Mouse (Mus musculus) lung, adult 2 months (tissue): ENCODE data around the gene Olfr789.

Source experiments
- CTCF ChIP-seq: fragments of 200-500 bp; IDR thresholded peaks from 2 replicates; pipeline ENCODE4 v1.5.1; 2011; ENCODE audit warnings: mild to moderate bottlenecking, low read length, control low read depth; ENCODE audit not compliant: insufficient read depth
- POLR2A ChIP-seq: fragments of 200-500 bp; IDR thresholded peaks from 2 replicates; pipeline ENCODE4 v1.6.1; 2011; ENCODE audit warnings: low read depth, mild to moderate bottlenecking, control low read depth, low read length, borderline replicate concordance; ENCODE audit errors: extremely low read depth

DNA sequence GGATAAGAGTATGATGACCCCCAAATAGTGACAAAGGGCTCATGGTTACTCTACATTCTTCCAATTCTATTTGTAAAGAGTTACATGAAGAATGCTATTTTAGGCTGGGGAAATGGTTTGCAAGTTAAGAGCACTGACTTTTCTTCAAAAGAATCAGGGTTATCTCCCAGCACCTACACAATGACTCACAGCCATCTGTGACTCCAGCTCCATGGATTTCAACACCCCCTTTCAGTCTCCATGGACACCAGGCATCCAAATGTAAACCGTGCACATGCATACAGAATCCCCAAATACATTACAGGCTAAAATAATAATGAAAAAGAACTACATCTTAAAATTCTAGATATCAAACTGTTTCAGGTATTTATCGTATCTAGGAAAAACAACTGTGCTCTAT lies 5.5 kb downstream of the Olfr789 start:
- TF ChIP-seq CTCF = no peak
- no peak for TF ChIP-seq POLR2A
